Mouse (Mus musculus) cerebellum, adult 2 months (tissue): ENCODE measurements around the gene B430306N03Rik. TPM values are rescaled to one million over a fixed set of nuclear protein-coding genes. Genes with fewer than 3 reads are reported as not detected.

Experiments
- DNase-seq, 2 experiments: peaks; one replicate each; pipeline ENCODE4 v3.0.0; 2021
- H3K27ac ChIP-seq: fragments of 200-500 bp; 2 replicates; pipeline ENCODE4 v1.5.1; 2012; ENCODE audit warnings: low read length, control low read depth, inconsistent platforms; ENCODE audit not compliant: insufficient read depth
- H3K27me3 ChIP-seq: fragments of 200-500 bp; 2 replicates; pipeline ENCODE4 v1.6.1; 2012; ENCODE audit warnings: inconsistent platforms, mild to moderate bottlenecking, low read length, moderate library complexity; ENCODE audit not compliant: control insufficient read depth, insufficient read depth
- H3K4me1 ChIP-seq: fragments of 200-500 bp; 2 replicates; pipeline ENCODE4 v1.6.1; 2011; ENCODE audit warnings: low read length; ENCODE audit not compliant: control insufficient read depth, insufficient read depth
- H3K4me3 ChIP-seq: fragments of 200-500 bp; replicated peaks from 2 replicates; pipeline ENCODE3; 2011; ENCODE audit warnings: mild to moderate bottlenecking, low read depth, low read length, control low read depth; ENCODE audit not compliant: insufficient read depth
- CTCF ChIP-seq: fragments of 200-500 bp; IDR thresholded peaks from 2 replicates; pipeline ENCODE4 v1.5.1; 2011; ENCODE audit warnings: low read depth, mild to moderate bottlenecking, control low read depth, low read length, moderate library complexity, borderline replicate concordance; ENCODE audit not compliant: insufficient read depth
- POLR2A ChIP-seq: fragments of 200-500 bp; IDR thresholded peaks from 2 replicates; pipeline ENCODE4 v1.6.1; 2011; ENCODE audit warnings: low read length, control low read depth, borderline replicate concordance; ENCODE audit not compliant: insufficient read depth
- WGBS: fragments of 180-500 bp; shearing (Covaris S2); methylation state at CpG from one replicate; pipeline ENCODE4 v1.1.7; 2018; 5-methylcytosine and 5-hydroxymethylcytosine counted together
- polyA plus RNA-seq: library from polyadenylated mRNA; depleted of rRNA; stranded (reverse); fragments of >200 nt; gene quantifications from 2 replicates; pipeline ENCODE4 v1.2.3, GENCODE M21; 2012

B430306N03Rik gene
- polyA plus RNA-seq, 1 experiment = 0.02 TPM

GRCm38 (mm10) chr17:48355822-48356221 is 39.9 kb downstream of the B430306N03Rik start:
- Histone ChIP-seq H3K4me3 (no peak overlapping the region), H3K27me3 (no peaks in the 10 kb centered on the region), H3K27ac (no peak overlapping the region), H3K4me1 (no peaks in the 10 kb centered on the region)
- no peak for DNase-seq
- WGBS = 83% methylated on average over 3 of the region's 3 CpGs
- TF ChIP-seq CTCF (no peak), POLR2A (no peak)

GRCm38 (mm10) chr17:48357892-48358291 is 42.0 kb downstream of the B430306N03Rik start:
- no peak for TF ChIP-seq POLR2A
- TF ChIP-seq CTCF = no peak
- Histone ChIP-seq H3K27ac (no peak overlapping the region), H3K4me1 (peaks cover 5% of the 10 kb centered on the region; the same call in 1 of the 2 replicates), H3K27me3 (no peaks in the 10 kb centered on the region), H3K4me3 (no peak overlapping the region)
- 27% methylated on average over 2 of the region's 2 CpGs for WGBS
- DNase-seq = no peak

- 58% methylated on average over 7 of the region's 7 CpGs for WGBS
- DNase-seq = no peak
- H3K4me1 ChIP-seq = peaks cover 11% of the 10 kb centered on the region
Observed at GRCm38 (mm10) chr17:48359616-48360015, 43.7 kb downstream of the B430306N03Rik start, which contains the start of gene Treml1. Treml1 (plus strand) TSS chr17:48359916.

GRCm38 (mm10) chr17:48360462-48360861 is 44.5 kb downstream of the B430306N03Rik start:
- TF ChIP-seq POLR2A (no peak), CTCF (no peak)
- no peak for DNase-seq
- WGBS = 88% methylated on average over 4 of the region's 4 CpGs
- Histone ChIP-seq H3K27me3 (no peaks in the 10 kb centered on the region), H3K27ac (no peak overlapping the region), H3K4me3 (no peak overlapping the region), H3K4me1 (peaks cover 11% of the 10 kb centered on the region)

More at GRCm38 (mm10) chr17:48359616-48360015, 43.7 kb downstream of the B430306N03Rik start, which contains the start of gene Treml1:
- H3K27me3 ChIP-seq = no peaks in the 10 kb centered on the region
- H3K27ac ChIP-seq = no peak within 1 kb of the TSS
- no peak for TF ChIP-seq POLR2A
- TF ChIP-seq CTCF = no peak
- no peak within 1 kb of the TSS for H3K4me3 ChIP-seq

GRCm38 (mm10) chr17:48362346-48362745 is 46.4 kb downstream of the B430306N03Rik start:
- 36% methylated on average over 3 of the region's 3 CpGs for WGBS

GRCm38 (mm10) chr17:48362966-48363365 is 47.0 kb downstream of the B430306N03Rik start:
- Histone ChIP-seq H3K4me1 (peaks cover 11% of the 10 kb centered on the region), H3K27me3 (no peaks in the 10 kb centered on the region; the same call in 1 of the 2 replicates), H3K4me3 (no peak overlapping the region), H3K27ac (no peak overlapping the region)
- 36% methylated on average over 8 of the region's 8 CpGs for WGBS
- TF ChIP-seq CTCF (no peak), POLR2A (no peak)
- peak; percentile 59 to 65 for DNase-seq

More at GRCm38 (mm10) chr17:48362346-48362745, 46.4 kb downstream of the B430306N03Rik start:
- TF ChIP-seq CTCF (no peak), POLR2A (no peak)
- Histone ChIP-seq H3K4me1 (peaks cover 11% of the 10 kb centered on the region), H3K27ac (no peak overlapping the region), H3K4me3 (no peak overlapping the region), H3K27me3 (no peaks in the 10 kb centered on the region)
- DNase-seq = no peak

GRCm38 (mm10) chr17:48363421-48363965 is 47.6 kb downstream of the B430306N03Rik start:
- DNase-seq = no peak

GRCm38 (mm10) chr17:48365511-48366155 is 49.7 kb downstream of the B430306N03Rik start:
- Histone ChIP-seq H3K27me3 (no peaks in the 10 kb centered on the region; the same call in 1 of the 2 replicates), H3K27ac (no peak overlapping the region), H3K4me1 (peaks cover 11% of the 10 kb centered on the region), H3K4me3 (no peak overlapping the region)
- WGBS = 77% methylated on average over 9 of the region's 9 CpGs
- TF ChIP-seq CTCF (no peak), POLR2A (no peak)
- DNase-seq = no peak

More at GRCm38 (mm10) chr17:48363421-48363965, 47.6 kb downstream of the B430306N03Rik start:
- no peak overlapping the region for H3K27ac ChIP-seq
- no peak for TF ChIP-seq CTCF
- no peak for TF ChIP-seq POLR2A
- no peak overlapping the region for H3K4me3 ChIP-seq
- 34% methylated on average over 6 of the region's 6 CpGs for WGBS
- no peaks in the 10 kb centered on the region; the same call in 1 of the 2 replicates for H3K27me3 ChIP-seq
- peaks cover 11% of the 10 kb centered on the region for H3K4me1 ChIP-seq
